ENCODE assay signal across 17 mouse cellular contexts in genomic region chrX:102571186-102571585, GRCm38 (mm10).
A peak's percentile ranks its signal among the peaks of the same experiment; 100 is the strongest.
DNase-seq lines count a peak whose midpoint lies in the region; ATAC-seq and TF ChIP-seq lines count a peak whose summit lies in the region.
"Had no signal": no experiment of that assay in that cellular context is flagged by ENCODE, and none has a peak within 500 bp of the region (broad histone marks: within the 10 kb centered on the region; RNA-seq: fewer than 3 reads in every experiment).

No protein-coding gene starts in this region.

- H3K36me3 ChIP-seq in kidney, adult 2 months (ENCODE audit: control insufficient read depth, insufficient read depth, low read length): no peaks in the 10 kb centered on the region
- no peaks in the 10 kb centered on the region for H3K36me3 ChIP-seq in embryonic facial prominence, embryonic 11.5 days (replicated peaks; ENCODE audit: control insufficient read depth, insufficient read depth, low read depth, low read length)
- H3K36me3 ChIP-seq in lung, embryonic 14.5 days (ENCODE audit: insufficient read depth): no peaks in the 10 kb centered on the region
- no peaks in the 10 kb centered on the region for H3K36me3 ChIP-seq in thymus, adult 2 months (ENCODE audit: control insufficient read depth, insufficient read depth, low read length)
- H3K36me3 ChIP-seq in liver, postnatal 0 days (replicated peaks; ENCODE audit: insufficient read depth, low read length): no peaks in the 10 kb centered on the region
- H3K36me3 ChIP-seq: embryonic facial prominence, embryonic 12.5 days; liver, embryonic 15.5 days had no signal

- H3K4me1 ChIP-seq in kidney, adult 2 months (ENCODE audit: control insufficient read depth, insufficient read depth, low read length): no peaks in the 10 kb centered on the region
- H3K4me1 ChIP-seq in embryonic facial prominence, embryonic 11.5 days (ENCODE audit: control insufficient read depth, insufficient read depth, low read length): no peaks in the 10 kb centered on the region
- no peaks in the 10 kb centered on the region for H3K4me1 ChIP-seq in lung, embryonic 14.5 days (ENCODE audit: insufficient read depth)
- no peaks in the 10 kb centered on the region for H3K4me1 ChIP-seq in thymus, adult 2 months (replicated peaks; ENCODE audit: control insufficient read depth, insufficient read depth, low read length)
- H3K4me1 ChIP-seq in liver, postnatal 0 days (ENCODE audit: insufficient read depth): no peaks in the 10 kb centered on the region
- H3K4me1 ChIP-seq: embryonic facial prominence, embryonic 12.5 days; limb, embryonic 13.5 days; liver, embryonic 15.5 days had no signal

- no peak overlapping the region for H3K4me2 ChIP-seq in embryonic facial prominence, embryonic 11.5 days (ENCODE audit: low read depth, low read length)
- H3K4me2 ChIP-seq in lung, embryonic 14.5 days: no peak overlapping the region
- H3K4me2 ChIP-seq in liver, postnatal 0 days (ENCODE audit: low read depth, low read length): no peak overlapping the region
- H3K4me2 ChIP-seq: embryonic facial prominence, embryonic 12.5 days; limb, embryonic 13.5 days; liver, embryonic 15.5 days had no signal

- no peak for TF ChIP-seq POLR2A in kidney, adult 2 months (IDR thresholded peaks at IDR 0.05; ENCODE audit: low read depth, low read length)
- no peak for TF ChIP-seq POLR2A in thymus, adult 2 months (IDR thresholded peaks at IDR 0.05; ENCODE audit: control insufficient read depth, extremely low read depth, insufficient read depth, low read length, poor library complexity)

- WGBS in kidney, adult 2 months: 6% methylated on average over 1 of the region's 1 CpGs
- 36% methylated on average over 1 of the region's 1 CpGs for WGBS in embryonic facial prominence, embryonic 11.5 days
- 5% methylated on average over 1 of the region's 1 CpGs for WGBS in lung, embryonic 14.5 days
- 52% methylated on average over 1 of the region's 1 CpGs for WGBS in thymus, adult 2 months
- WGBS in liver, postnatal 0 days (ENCODE audit: insufficient replicate concordance): 17% methylated on average over 1 of the region's 1 CpGs

- no peaks in the 10 kb centered on the region for H3K27me3 ChIP-seq in kidney, adult 2 months (replicated peaks; ENCODE audit: control insufficient read depth, insufficient read depth, low read length)
- H3K27me3 ChIP-seq in embryonic facial prominence, embryonic 11.5 days (ENCODE audit: control insufficient read depth, insufficient read depth, low read length): no peaks in the 10 kb centered on the region
- H3K27me3 ChIP-seq in lung, embryonic 14.5 days (ENCODE audit: insufficient read depth, low read length): no peaks in the 10 kb centered on the region
- no peaks in the 10 kb centered on the region for H3K27me3 ChIP-seq in thymus, adult 2 months (ENCODE audit: control insufficient read depth, insufficient read depth, low read length)
- H3K27me3 ChIP-seq in liver, postnatal 0 days (ENCODE audit: insufficient read depth, low read length): 0 out of 2 replicates have a peak, but pooled peaks cover 3% of the 10 kb centered on the region
- H3K27me3 ChIP-seq: limb, embryonic 13.5 days; liver, embryonic 15.5 days had no signal

- no peak for ATAC-seq in embryonic facial prominence, embryonic 11.5 days (replicated peaks; ENCODE audit: insufficient number of reproducible peaks, low FRiP score, low TSS enrichment, low read depth)
- ATAC-seq in lung, embryonic 14.5 days (ENCODE audit: insufficient read depth): peak; percentile 73
- ATAC-seq in liver, postnatal 0 days: no peak
- ATAC-seq: forebrain, postnatal 0 days had no signal

- no peaks in the 10 kb centered on the region for H3K9me3 ChIP-seq in embryonic facial prominence, embryonic 11.5 days (replicated peaks; ENCODE audit: control insufficient read depth, low read length)
- no peaks in the 10 kb centered on the region for H3K9me3 ChIP-seq in lung, embryonic 14.5 days (ENCODE audit: low read depth, low read length)
- no peaks in the 10 kb centered on the region for H3K9me3 ChIP-seq in liver, postnatal 0 days (ENCODE audit: low read length)
- H3K9me3 ChIP-seq: embryonic facial prominence, embryonic 12.5 days; limb, embryonic 13.5 days; liver, embryonic 15.5 days had no signal

- peak; percentile 24 for DNase-seq in kidney, adult 2 months
- DNase-seq in kidney, adult 18-20 months: no peak
- DNase-seq in embryonic facial prominence, embryonic 11.5 days (ENCODE audit: low spot score): peak; percentile 2
- DNase-seq in lung, embryonic 14.5 days: peak; percentile 47
- DNase-seq in lung, postnatal 4 days: peak; percentile 10 to 57
- no peak for DNase-seq in thymus, adult 2 months
- no peak for DNase-seq in adipocyte (ENCODE audit: low spot score)
- no peak for DNase-seq in liver, postnatal 0 days
- DNase-seq: adrenal gland, postnatal 25 days; cerebellum, adult 2 months; forebrain, postnatal 0 days; heart, adult 18-20 months; thymus, postnatal 36 days had no signal

- TF ChIP-seq EP300 in liver, postnatal 0 days (IDR thresholded peaks at IDR 0.05; ENCODE audit: low read depth): no peak

- no peak overlapping the region for H3K4me3 ChIP-seq in kidney, adult 2 months (ENCODE audit: insufficient read depth, low read depth, low read length)
- H3K4me3 ChIP-seq in embryonic facial prominence, embryonic 11.5 days (ENCODE audit: low read depth, low read length): no peak overlapping the region
- no peak overlapping the region for H3K4me3 ChIP-seq in lung, embryonic 14.5 days (ENCODE audit: low read depth, low read length)
- H3K4me3 ChIP-seq in thymus, adult 2 months (ENCODE audit: control insufficient read depth, insufficient read depth, low read length): no peak overlapping the region
- H3K4me3 ChIP-seq in liver, postnatal 0 days (ENCODE audit: low read depth, low read length): no peak overlapping the region
- H3K4me3 ChIP-seq: embryonic facial prominence, embryonic 12.5 days; left cerebral cortex, adult 2 months; limb, embryonic 13.5 days; liver, embryonic 15.5 days had no signal

- no peak overlapping the region for H3K9ac ChIP-seq in embryonic facial prominence, embryonic 11.5 days (replicated peaks; ENCODE audit: low read length)
- no peak overlapping the region for H3K9ac ChIP-seq in lung, embryonic 14.5 days
- H3K9ac ChIP-seq in liver, postnatal 0 days (replicated peaks): no peak overlapping the region
- H3K9ac ChIP-seq: embryonic facial prominence, embryonic 12.5 days; forebrain, postnatal 0 days; limb, embryonic 13.5 days; liver, embryonic 15.5 days had no signal

- no peak overlapping the region for H3K27ac ChIP-seq in kidney, adult 2 months (ENCODE audit: insufficient read depth, low read depth, low read length)
- no peak overlapping the region for H3K27ac ChIP-seq in embryonic facial prominence, embryonic 11.5 days (replicated peaks; ENCODE audit: low read depth, low read length)
- no peak overlapping the region for H3K27ac ChIP-seq in lung, embryonic 14.5 days (ENCODE audit: low read depth)
- no peak overlapping the region for H3K27ac ChIP-seq in thymus, adult 2 months (ENCODE audit: control insufficient read depth, insufficient read depth, low read length)
- H3K27ac ChIP-seq in liver, postnatal 0 days (ENCODE audit: low read depth): no peak overlapping the region
- H3K27ac ChIP-seq: embryonic facial prominence, embryonic 12.5 days; left cerebral cortex, adult 2 months; limb, embryonic 13.5 days; liver, embryonic 15.5 days had no signal

- no peak for TF ChIP-seq CTCF in kidney, adult 2 months (conservative IDR thresholded peaks at IDR 0.05; ENCODE audit: insufficient read depth, insufficient read length, low read depth, low read length)
- TF ChIP-seq CTCF in lung, embryonic 14.5 days (IDR thresholded peaks at IDR 0.05; ENCODE audit: low read depth): no peak
- TF ChIP-seq CTCF in thymus, adult 2 months (IDR thresholded peaks at IDR 0.05; ENCODE audit: borderline replicate concordance, control insufficient read depth, extremely low read depth, insufficient read depth, low read length, poor library complexity): no peak
- no peak for TF ChIP-seq CTCF in liver, postnatal 0 days (IDR thresholded peaks at IDR 0.05; ENCODE audit: low read depth)

Comparison
In these comparisons a context has a peak if more than half of its experiments do, and no peak if none do; other contexts are left out.
1. DNase-seq: peak in kidney, adult 2 months (single experiment), embryonic facial prominence, embryonic 11.5 days (single experiment), lung, embryonic 14.5 days (single experiment) and lung, postnatal 4 days (2 of 2); none in kidney, adult 18-20 months (single experiment), thymus, adult 2 months (single experiment), adipocyte (single experiment) and liver, postnatal 0 days (single experiment).